Mouse (Mus musculus) liver, embryonic 14.5 days (tissue): ENCODE results near the gene Stpg4. TPM values are rescaled to one million over a fixed set of nuclear protein-coding genes. Genes with fewer than 3 reads are reported as not detected.

ENCODE experiments used
- ATAC-seq: fragments of 200-750 bp; cut with Nextera tagmentation; 2 replicates; pipeline ENCODE4 v1.8.0; 2017; ENCODE audit warnings: moderate number of reproducible peaks, mild to moderate bottlenecking, moderate library complexity; ENCODE audit not compliant: insufficient read depth
- DNase-seq, 3 experiments: peaks; one replicate each; pipeline ENCODE4 v3.0.0-alpha.2; 2012 to 2013; ENCODE audit warnings: low read depth in 3 of 3, low spot score in 3 of 3
- H3K27ac ChIP-seq: fragments of 300-500 bp; sonication (generic); 2 replicates; pipeline ENCODE4 v1.5.1; 2014; ENCODE audit warnings: moderate library complexity, mild to moderate bottlenecking, control low read depth, inconsistent platforms
- H3K27me3 ChIP-seq: fragments of 300-500 bp; sonication (generic); 2 replicates; pipeline ENCODE4 v1.6.1; 2014; ENCODE audit warnings: mild to moderate bottlenecking, low read length, moderate library complexity; ENCODE audit not compliant: control insufficient read depth, insufficient read depth
- H3K36me3 ChIP-seq: fragments of 300-500 bp; sonication (generic); replicated peaks from 2 replicates; pipeline ENCODE4 v1.6.1; 2014; ENCODE audit warnings: low read depth; ENCODE audit not compliant: control insufficient read depth, insufficient read depth
- H3K4me1 ChIP-seq, 2 experiments: fragments of 200-500 bp in 1 of 2; fragments of 300-500 bp in 1 of 2; sonication (generic) in 1 of 2; replicated peaks; 2 replicates each; pipeline ENCODE4 v1.6.1; 2012 to 2014; ENCODE audit warnings: antibody characterized with exemption in 1 of 2, inconsistent platforms in 1 of 2, low read length in 1 of 2; ENCODE audit not compliant: control insufficient read depth in 2 of 2, insufficient read depth in 2 of 2
- H3K4me2 ChIP-seq: fragments of 300-500 bp; sonication (generic); 2 replicates; pipeline ENCODE4 v1.6.1; 2014; ENCODE audit warnings: low read depth, mild to moderate bottlenecking, control low read depth, moderate library complexity
- H3K4me3 ChIP-seq, 2 experiments: fragments of 200-500 bp in 1 of 2; fragments of 300-500 bp in 1 of 2; sonication (generic) in 1 of 2; 2 replicates each; pipeline ENCODE4 v1.5.1; 2012 to 2014; ENCODE audit warnings: low read depth in 2 of 2, low read length in 2 of 2, mild to moderate bottlenecking in 2 of 2, control low read depth in 1 of 2, inconsistent platforms in 1 of 2, moderate library complexity in 1 of 2; ENCODE audit not compliant: insufficient read depth in 1 of 2
- H3K9ac ChIP-seq: fragments of 300-500 bp; sonication (generic); replicated peaks from 2 replicates; pipeline ENCODE4 v1.6.1; 2014; ENCODE audit warnings: mild to moderate bottlenecking, control low read depth, moderate library complexity
- H3K9me3 ChIP-seq: fragments of 300-500 bp; sonication (generic); 2 replicates; pipeline ENCODE4 v1.6.1; 2016; ENCODE audit warnings: low read length, mixed read lengths; ENCODE audit not compliant: control insufficient read depth
- CTCF ChIP-seq: IDR thresholded peaks from 2 replicates; pipeline ENCODE4 v1.5.1; 2016; ENCODE audit warnings: antibody characterized with exemption, low read depth, control low read depth
- EP300 ChIP-seq: IDR thresholded peaks from 2 replicates; pipeline ENCODE4 v1.6.1; 2016; ENCODE audit warnings: antibody characterized with exemption, low read depth
- WGBS: fragments of 180-500 bp; shearing (Covaris S2); extraction: QIAGEN DNeasy Blood & Tissue Kit; methylation state at CpG from one replicate; pipeline ENCODE4 v1.1.7; 2014; ENCODE audit not compliant: insufficient replicate concordance; 5-methylcytosine and 5-hydroxymethylcytosine counted together
- polyA plus RNA-seq, 2 experiments: library from polyadenylated mRNA; depleted of rRNA in 1 of 2; stranded (reverse) in 1 of 2; unstranded in 1 of 2; fragments of >200 nt; fragmentation: Nextera tagmentation in 1 of 2; extraction: Ambion mirVana in 1 of 2; gene quantifications; 2 replicates each; pipeline versions ENCODE4 v1.2.1 to v1.2.3; 2012 to 2014

Gene Stpg4
- polyA plus RNA-seq, 2 experiments: not detected

GRCm38 (mm10) chr17:87403462-87403861 is 24.1 kb downstream of the Stpg4 start:
- TF ChIP-seq EP300 (no peak), CTCF (no peak)
- Histone ChIP-seq H3K9me3 (no peaks in the 10 kb centered on the region), H3K4me2 (no peak overlapping the region), H3K36me3 (no peaks in the 10 kb centered on the region), H3K9ac (no peak overlapping the region), H3K27me3 (no peaks in the 10 kb centered on the region), H3K4me3 (no peak overlapping the region), H3K4me1 (peaks cover 0 to 4% of the 10 kb centered on the region in 2 experiments; a peak in 2 of 4 replicates), H3K27ac (no peak overlapping the region)
- no peak for ATAC-seq
- 52% methylated on average over 4 of the region's 4 CpGs for WGBS
- DNase-seq: no peak

DNA sequence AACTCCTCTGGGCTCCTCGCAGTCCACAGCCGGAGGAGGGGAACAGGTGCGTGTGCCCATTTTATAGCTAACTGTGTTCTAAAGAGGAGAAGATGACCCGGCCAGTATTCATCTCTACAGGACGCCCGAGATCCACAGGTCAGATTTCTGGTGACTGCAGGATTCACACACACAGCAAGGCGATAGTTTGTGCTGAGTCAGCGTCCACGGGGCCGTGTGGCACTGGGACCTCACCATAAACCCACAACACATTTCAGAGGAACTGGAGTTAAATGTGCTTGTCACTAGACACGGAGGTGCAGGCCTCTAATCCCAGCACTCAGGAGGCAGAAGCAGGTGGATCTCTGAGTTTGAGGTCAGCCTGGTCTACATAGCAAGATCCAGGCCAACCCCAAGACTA is 25.1 kb downstream of the Stpg4 start:
- H3K27me3 ChIP-seq: no peaks in the 10 kb centered on the region
- WGBS: 60% methylated on average over 11 of the region's 11 CpGs
- TF ChIP-seq CTCF (no peak), EP300 (no peak)

DNA sequence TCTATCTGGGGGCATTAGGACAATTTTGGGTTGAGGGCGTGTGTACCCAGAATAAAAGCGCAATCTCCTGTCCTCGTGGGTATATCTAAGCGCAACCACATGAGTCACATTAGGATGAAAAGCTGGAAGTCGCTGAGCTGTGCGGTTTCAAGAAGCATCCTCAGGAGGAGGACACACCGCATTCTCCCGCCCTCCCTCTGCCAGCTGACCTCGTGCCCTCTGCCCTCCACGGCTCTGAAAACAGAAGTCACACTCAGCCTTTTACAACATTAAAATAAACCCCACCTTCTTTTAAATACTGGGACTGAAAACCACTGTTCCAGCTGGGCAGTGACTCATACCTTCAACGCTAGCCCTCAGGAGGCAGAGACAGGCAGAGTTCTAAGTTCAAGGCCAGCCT is 30.5 kb downstream of the Stpg4 start:
- H3K9ac ChIP-seq: no peak overlapping the region
- no peaks in the 10 kb centered on the region for H3K27me3 ChIP-seq
- no peak overlapping the region for H3K27ac ChIP-seq
- DNase-seq (no peak), ATAC-seq (no peak)
- 58% methylated on average over 11 of the region's 11 CpGs for WGBS
- TF ChIP-seq EP300 (no peak), CTCF (no peak)
- no peaks in the 10 kb centered on the region for H3K9me3 ChIP-seq
- H3K4me1 ChIP-seq: no peaks in the 10 kb centered on the region
- H3K4me2 ChIP-seq: no peak overlapping the region
- no peaks in the 10 kb centered on the region for H3K36me3 ChIP-seq
- no peak overlapping the region for H3K4me3 ChIP-seq

More for the DNA sequence above, 25.1 kb downstream of the Stpg4 start:
- Histone ChIP-seq H3K4me1 (peaks cover 0 to 4% of the 10 kb centered on the region in 2 experiments; a peak in 2 of 4 replicates), H3K27ac (no peak overlapping the region), H3K9me3 (no peaks in the 10 kb centered on the region), H3K4me2 (no peak overlapping the region), H3K4me3 (no peak overlapping the region), H3K9ac (no peak overlapping the region), H3K36me3 (no peaks in the 10 kb centered on the region)
- DNase-seq: no peak
- no peak for ATAC-seq

DNA sequence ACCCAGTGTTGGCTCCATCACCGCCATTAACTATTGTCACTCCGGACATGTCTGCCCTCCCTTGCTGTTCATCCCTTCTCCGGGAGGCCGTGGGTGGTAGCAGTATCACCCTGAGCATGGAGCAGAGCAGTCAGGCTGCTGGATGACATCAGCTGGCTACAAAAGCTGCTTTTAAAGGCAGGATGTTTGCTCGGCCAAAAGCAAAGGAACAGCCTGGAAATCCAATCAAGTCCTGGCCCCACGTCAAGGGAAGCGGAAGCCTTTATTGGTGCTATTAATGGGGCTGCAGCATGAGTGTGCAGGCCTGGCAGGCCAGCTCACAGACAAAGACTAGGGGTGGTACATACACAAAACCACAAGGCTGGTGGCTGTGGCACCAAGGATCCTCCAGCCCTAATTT is 36.3 kb downstream of the Stpg4 start:
- Histone ChIP-seq H3K9ac (no peak overlapping the region), H3K27me3 (no peaks in the 10 kb centered on the region), H3K4me1 (peaks cover 0 to 4% of the 10 kb centered on the region in 2 experiments; a peak in 2 of 4 replicates), H3K27ac (no peak overlapping the region), H3K4me2 (no peak overlapping the region), H3K36me3 (no peaks in the 10 kb centered on the region), H3K9me3 (no peaks in the 10 kb centered on the region), H3K4me3 (no peak overlapping the region)
- TF ChIP-seq EP300: no peak
- no peak for TF ChIP-seq CTCF
- WGBS: 54% methylated on average over 7 of the region's 7 CpGs
- no peak for DNase-seq
- ATAC-seq: no peak

GRCm38 (mm10) chr17:87387068-87387467 is 40.5 kb downstream of the Stpg4 start:
- no peak overlapping the region for H3K4me3 ChIP-seq
- H3K27ac ChIP-seq: no peak overlapping the region
- TF ChIP-seq CTCF (no peak), EP300 (no peak)
- H3K4me1 ChIP-seq: peaks cover 0 to 6% of the 10 kb centered on the region in 2 experiments; a peak in 2 of 4 replicates
- no peaks in the 10 kb centered on the region for H3K36me3 ChIP-seq
- no peak overlapping the region for H3K4me2 ChIP-seq
- H3K9me3 ChIP-seq: no peaks in the 10 kb centered on the region
- H3K9ac ChIP-seq: no peak overlapping the region
- ATAC-seq: no peak
- no peak for DNase-seq
- WGBS: 45% methylated on average over 5 of the region's 5 CpGs
- no peaks in the 10 kb centered on the region for H3K27me3 ChIP-seq
